Mouse (Mus musculus) MEL (cell line): ENCODE measurements at regions not wholly inside any gene's neighbourhood (a gene's known extent, or its start where the extent isn't known, plus 50 kb on each side); places are given as distances from the start of the nearest gene placed in this dataset.

Experiments
- DNase-seq: peaks from one replicate; pipeline ENCODE4 v3.0.0; 2011; ENCODE audit warnings: low read depth, low spot score
- H3K27ac ChIP-seq: 2 replicates; pipeline ENCODE4 v1.5.1; 2012; ENCODE audit warnings: low read depth, mild to moderate bottlenecking, control low read depth, low read length, moderate library complexity; ENCODE audit not compliant: control insufficient read depth
- H3K27me3 ChIP-seq, 2 experiments: fragments of 150-350 bp in 1 of 2; sonication (generic) in 1 of 2; 2 replicates each; pipeline ENCODE4 v1.6.1; 2012; ENCODE audit warnings: low read length in 2 of 2, mild to moderate bottlenecking in 2 of 2, improper control_type of control experiment in 1 of 2, moderate library complexity in 1 of 2; ENCODE audit not compliant: insufficient read depth in 2 of 2, control insufficient read depth in 1 of 2
- H3K36me3 ChIP-seq, 2 experiments: 2 replicates each; pipeline ENCODE4 v1.6.1; 2012 to 2014; ENCODE audit warnings: low read length in 2 of 2, improper control_type of control experiment in 1 of 2, inconsistent platforms in 1 of 2, mild to moderate bottlenecking in 1 of 2; ENCODE audit not compliant: insufficient read depth in 2 of 2, control insufficient read depth in 1 of 2
- H3K4me1 ChIP-seq, 2 experiments: fragments of 150-350 bp in 1 of 2; sonication (generic) in 1 of 2; 2 replicates each; pipeline ENCODE4 v1.6.1; 2012; ENCODE audit warnings: low read length in 2 of 2, improper control_type of control experiment in 1 of 2, mild to moderate bottlenecking in 1 of 2; ENCODE audit not compliant: insufficient read depth in 2 of 2, control insufficient read depth in 1 of 2
- H3K4me3 ChIP-seq, 2 experiments: fragments of 150-350 bp in 1 of 2; sonication (generic) in 1 of 2; 2 replicates each; pipeline ENCODE4 v1.5.1; 2012; ENCODE audit warnings: low read depth in 2 of 2, low read length in 2 of 2, mild to moderate bottlenecking in 2 of 2, moderate library complexity in 2 of 2, control low read depth in 1 of 2, improper control_type of control experiment in 1 of 2; ENCODE audit not compliant: control insufficient read depth in 1 of 2, insufficient read depth in 1 of 2
- H3K79me2 ChIP-seq: 2 replicates; pipeline ENCODE4 v1.6.1; 2012; ENCODE audit warnings: mild to moderate bottlenecking, low read length, moderate library complexity; ENCODE audit not compliant: control insufficient read depth, poor library complexity, insufficient read depth
- H3K9ac ChIP-seq: 2 replicates; pipeline ENCODE4 v1.6.1; 2012; ENCODE audit warnings: low read depth, mild to moderate bottlenecking, control low read depth, low read length, moderate library complexity; ENCODE audit not compliant: control insufficient read depth, poor library complexity, severe bottlenecking
- H3K9me3 ChIP-seq: fragments of 150-350 bp; sonication (generic); replicated peaks from 2 replicates; pipeline ENCODE4 v1.6.1; 2012; ENCODE audit warnings: mild to moderate bottlenecking, low read length, improper control_type of control experiment, moderate library complexity; ENCODE audit not compliant: insufficient read depth
- BHLHE40 ChIP-seq: IDR thresholded peaks from 2 replicates; pipeline ENCODE4 v1.6.1; 2012; ENCODE audit warnings: low read depth, mild to moderate bottlenecking, inconsistent platforms, low read length, improper control_type of control experiment, borderline replicate concordance
- CHD1 ChIP-seq: IDR thresholded peaks from 2 replicates; pipeline ENCODE4 v1.6.1; 2012; ENCODE audit warnings: low read depth, mild to moderate bottlenecking, inconsistent platforms, low read length, improper control_type of control experiment
- CHD2 ChIP-seq: IDR thresholded peaks from 2 replicates; pipeline ENCODE4 v1.6.1; 2011; ENCODE audit warnings: low read length, improper control_type of control experiment
- CTCF ChIP-seq, 3 experiments: IDR thresholded peaks in 2 of 3; conservative IDR thresholded peaks in 1 of 3; 2 replicates each; pipeline ENCODE4 v1.5.1; 2011 to 2012; ENCODE audit warnings: low read length in 3 of 3, low read depth in 2 of 3, mild to moderate bottlenecking in 2 of 3, improper control_type of control experiment in 1 of 3, inconsistent platforms in 1 of 3, mixed read lengths in 1 of 3, moderate library complexity in 1 of 3; ENCODE audit not compliant: control insufficient read depth in 1 of 3, insufficient read depth in 1 of 3, poor library complexity in 1 of 3, severe bottlenecking in 1 of 3
- ELF1 ChIP-seq: IDR thresholded peaks from 2 replicates; pipeline ENCODE4 v1.6.1; 2014; ENCODE audit warnings: low read depth, mild to moderate bottlenecking, inconsistent platforms, low read length, improper control_type of control experiment, moderate library complexity
- ETS1 ChIP-seq: IDR thresholded peaks from 2 replicates; pipeline ENCODE4 v1.6.1; 2012; ENCODE audit warnings: low read depth, mild to moderate bottlenecking, inconsistent platforms, low read length, improper control_type of control experiment, moderate library complexity
- GATA1 ChIP-seq: IDR thresholded peaks from 2 replicates; pipeline ENCODE4 v1.6.1; 2011; ENCODE audit warnings: low read depth, low read length, improper control_type of control experiment
- HCFC1 ChIP-seq: IDR thresholded peaks from 2 replicates; pipeline ENCODE4 v1.6.1; 2012; ENCODE audit warnings: low read depth, mild to moderate bottlenecking, inconsistent platforms, low read length, improper control_type of control experiment, moderate library complexity
- KAT2A ChIP-seq: conservative IDR thresholded peaks from 2 replicates; pipeline ENCODE4 v1.6.1; 2012; ENCODE audit warnings: low read depth, low read length, improper control_type of control experiment, inconsistent platforms
- MAX ChIP-seq: IDR thresholded peaks from 2 replicates; pipeline ENCODE4 v1.6.1; 2011; ENCODE audit warnings: low read length, improper control_type of control experiment
- MAZ ChIP-seq: IDR thresholded peaks from 2 replicates; pipeline ENCODE4 v1.6.1; 2012; ENCODE audit warnings: low read depth, mild to moderate bottlenecking, inconsistent platforms, low read length, improper control_type of control experiment
- MEF2A ChIP-seq: IDR thresholded peaks from 2 replicates; pipeline ENCODE4 v1.6.1; 2014; ENCODE audit warnings: low read depth, mild to moderate bottlenecking, inconsistent platforms, low read length, improper control_type of control experiment; ENCODE audit not compliant: poor library complexity, insufficient replicate concordance, severe bottlenecking; ENCODE audit errors: extremely low read depth
- MYB ChIP-seq: IDR thresholded peaks from 2 replicates; pipeline ENCODE4 v1.6.1; 2011; ENCODE audit warnings: mild to moderate bottlenecking, low read depth, low read length, improper control_type of control experiment
- NELFE ChIP-seq: IDR thresholded peaks from 2 replicates; pipeline ENCODE4 v1.6.1; 2011; ENCODE audit warnings: low read depth, low read length, improper control_type of control experiment
- POLR2AphosphoS2 ChIP-seq: IDR thresholded peaks from 2 replicates; pipeline ENCODE4 v1.6.1; 2011; ENCODE audit warnings: low read length, improper control_type of control experiment
- POLR2AphosphoS5 ChIP-seq: IDR thresholded peaks from 2 replicates; pipeline ENCODE4 v1.6.1; 2012; ENCODE audit warnings: low read depth, borderline replicate concordance, mild to moderate bottlenecking, inconsistent platforms, low read length, moderate library complexity, mixed read lengths
- RAD21 ChIP-seq: IDR thresholded peaks from 2 replicates; pipeline ENCODE4 v1.6.1; 2011; ENCODE audit warnings: mild to moderate bottlenecking, low read depth, low read length, improper control_type of control experiment
- SIN3A ChIP-seq: IDR thresholded peaks from 2 replicates; pipeline ENCODE4 v1.6.1; 2012; ENCODE audit warnings: low read length, improper control_type of control experiment, inconsistent platforms
- TAL1 ChIP-seq: IDR thresholded peaks from 2 replicates; pipeline ENCODE4 v1.6.1; 2012; ENCODE audit warnings: mild to moderate bottlenecking, inconsistent platforms, low read length, moderate library complexity, mixed read lengths
- TBP ChIP-seq: IDR thresholded peaks from 2 replicates; pipeline ENCODE4 v1.8.0; 2011; ENCODE audit warnings: low read depth, low read length, improper control_type of control experiment
- TCF12 ChIP-seq: IDR thresholded peaks from 2 replicates; pipeline ENCODE4 v1.6.1; 2014; ENCODE audit warnings: low read depth, mild to moderate bottlenecking, inconsistent platforms, low read length, improper control_type of control experiment, moderate library complexity
- USF2 ChIP-seq, 2 experiments: IDR thresholded peaks; 2 replicates each; pipeline ENCODE4 v1.6.1; 2011 to 2012; ENCODE audit warnings: improper control_type of control experiment in 2 of 2, low read length in 2 of 2, borderline replicate concordance in 1 of 2, inconsistent platforms in 1 of 2, low read depth in 1 of 2, mild to moderate bottlenecking in 1 of 2; ENCODE audit not compliant: insufficient read depth in 1 of 2
- ZMIZ1 ChIP-seq: IDR thresholded peaks from 2 replicates; pipeline ENCODE4 v1.6.1; 2012; ENCODE audit warnings: low read depth, mild to moderate bottlenecking, inconsistent platforms, low read length, improper control_type of control experiment, moderate library complexity
- ZNF384 ChIP-seq: IDR thresholded peaks from 2 replicates; pipeline ENCODE4 v1.6.1; 2012; ENCODE audit warnings: low read depth, mild to moderate bottlenecking, inconsistent platforms, low read length, improper control_type of control experiment

- Histone ChIP-seq H3K79me2 (no peaks in the 10 kb centered on the region), H3K4me3 (no peak overlapping the region), H3K27ac (no peak overlapping the region), H3K4me1 (0 out of 4 replicates have a peak, but pooled peaks cover 0 to 6% of the 10 kb centered on the region in 2 experiments), H3K9me3 (no peaks in the 10 kb centered on the region), H3K27me3 (no peaks in the 10 kb centered on the region; a peak in 1 of 4 replicates), H3K9ac (no peak overlapping the region), H3K36me3 (no peaks in the 10 kb centered on the region)
- DNase-seq: no peak
- TF ChIP-seq ZNF384 (no peak), HCFC1 (no peak), MYB (no peak), POLR2AphosphoS5 (no peak), CTCF (IDR thresholded peaks at IDR 0.05 in 2 of 3, conservative IDR thresholded peaks at IDR 0.05 in 1 of 3; ENCODE audit: control insufficient read depth in 1 of 3, insufficient read depth in 1 of 3, low read depth in 2 of 3, low read length in 3 of 3, poor library complexity in 1 of 3, severe bottlenecking in 1 of 3) (no peak), CHD2 (no peak), GATA1 (no peak), ELF1 (no peak), SIN3A (no peak), MAX (no peak), NELFE (no peak), CHD1 (no peak), TBP (no peak), TAL1 (no peak)
Measured at GRCm38 (mm10) chr4:106859476-106859875, 51.0 kb upstream of the Ssbp3 start.

GRCm38 (mm10) chr4:106858357-106859088 is 52.0 kb upstream of the Ssbp3 start:
- Histone ChIP-seq H3K79me2 (no peaks in the 10 kb centered on the region), H3K4me1 (0 out of 4 replicates have a peak, but pooled peaks cover 0 to 6% of the 10 kb centered on the region in 2 experiments), H3K27ac (no peak overlapping the region), H3K9ac (no peak overlapping the region), H3K9me3 (no peaks in the 10 kb centered on the region), H3K4me3 (no peak overlapping the region), H3K27me3 (no peaks in the 10 kb centered on the region; a peak in 1 of 4 replicates), H3K36me3 (no peaks in the 10 kb centered on the region)
- TF ChIP-seq ZNF384 (0 out of 2 replicates have a peak, but pooled peaks have one; percentile 24), BHLHE40 (no peak)
- no peak for DNase-seq

- peaks cover 0 to 1% of the 10 kb centered on the region in 2 experiments; a peak in 1 of 4 replicates for H3K27me3 ChIP-seq
- TF ChIP-seq GATA1 (no peak), MYB (no peak), USF2 (IDR thresholded peaks at IDR 0.05; ENCODE audit: borderline replicate concordance in 1 of 2, insufficient read depth in 1 of 2, low read depth in 1 of 2, low read length in 2 of 2) (no peak), POLR2AphosphoS2 (no peak), ETS1 (no peak), TAL1 (no peak), RAD21 (no peak), ZNF384 (no peak), TCF12 (no peak), MAZ (no peak), KAT2A (no peak), CHD2 (no peak), SIN3A (no peak), ZMIZ1 (no peak), MEF2A (no peak)
- peaks cover 0 to 2% of the 10 kb centered on the region in 2 experiments; a peak in 1 of 4 replicates for H3K36me3 ChIP-seq
- H3K9ac ChIP-seq: no peak overlapping the region
- no peak overlapping the region for H3K27ac ChIP-seq
- H3K9me3 ChIP-seq: no peaks in the 10 kb centered on the region
- DNase-seq: no peak
- H3K4me3 ChIP-seq: no peak overlapping the region
- H3K79me2 ChIP-seq: no peaks in the 10 kb centered on the region
- 0 out of 4 replicates have a peak, but pooled peaks cover 0 to 5% of the 10 kb centered on the region in 2 experiments for H3K4me1 ChIP-seq
Measured at GRCm38 (mm10) chr4:106855771-106856170, 51.0 kb upstream of the Acot11 start.
